Mouse (Mus musculus) liver, adult 2 months (tissue): ENCODE results near the gene Vars.

Experiments used
- CTCF ChIP-seq: fragments of 200-500 bp; IDR thresholded peaks from 2 replicates; pipeline ENCODE4 v1.5.1; 2011; ENCODE audit warnings: low read depth, low read length, control low read depth
- POLR2A ChIP-seq: fragments of 200-500 bp; IDR thresholded peaks from 2 replicates; pipeline ENCODE4 v1.6.1; 2011; ENCODE audit warnings: low read length, control low read depth; ENCODE audit not compliant: insufficient read depth; ENCODE audit errors: extremely low read depth

DNA sequence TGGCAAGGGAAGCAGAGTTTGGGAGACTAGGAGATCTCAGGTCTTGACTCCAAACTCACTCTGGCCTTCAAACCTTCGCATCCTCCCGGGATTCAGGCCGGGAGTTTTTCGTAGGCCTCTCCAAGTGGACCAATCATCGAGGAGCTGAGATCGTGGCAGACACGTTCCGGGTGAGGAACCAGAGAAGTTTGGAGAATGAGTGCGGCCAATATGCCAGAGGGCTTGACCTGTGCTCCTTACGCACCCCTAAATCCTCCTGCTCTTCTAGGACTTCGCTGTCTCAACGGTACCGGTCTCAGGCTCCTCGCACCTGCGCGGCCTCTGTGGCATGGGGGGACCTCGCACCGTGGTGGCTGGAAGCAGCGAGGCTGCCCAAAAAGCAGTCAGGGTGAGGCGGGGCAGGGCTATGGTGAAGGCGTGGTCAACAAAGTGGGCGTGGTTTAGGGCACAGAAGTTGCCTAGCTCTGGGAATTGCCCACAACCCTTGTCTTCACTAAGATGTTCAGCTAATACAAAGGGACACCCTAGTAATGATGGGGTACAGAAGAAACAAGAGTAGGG lies 60.0 kb downstream of the Vars start:
- no peak for TF ChIP-seq CTCF
- no peak for TF ChIP-seq POLR2A
